Mouse (Mus musculus): ENCODE measurements at regions not wholly inside any gene's neighbourhood (a gene's known extent, or its start where the extent isn't known, plus 50 kb on each side); places are given as distances from the start of the nearest gene placed in this dataset.
"Not testable (repeated sequence)": the region's sequence is repeated elsewhere in the genome, so short reads cannot be mapped to it uniquely, and the experiment has no call there.

GRCm38 (mm10) chr4:153637989-153638388, 155.4 kb upstream of the Ajap1 start:
- Histone ChIP-seq H3K27me3 (replicated peaks; ENCODE audit: control insufficient read depth, insufficient read depth, low read length) (no peaks in the 10 kb centered on the region), H3K4me3 (ENCODE audit: insufficient read depth, low read depth, low read length) (no peak overlapping the region), H3K4me1 (ENCODE audit: control insufficient read depth, insufficient read depth, low read length) (no peaks in the 10 kb centered on the region), H3K36me3 (ENCODE audit: control insufficient read depth, insufficient read depth, low read length) (no peaks in the 10 kb centered on the region), H3K27ac (ENCODE audit: insufficient read depth, low read depth, low read length) (no peak overlapping the region)
- DNase-seq, result no peak
- TF ChIP-seq CTCF (conservative IDR thresholded peaks at IDR 0.05; ENCODE audit: insufficient read depth, insufficient read length, low read depth, low read length), result no peak
- no peak for TF ChIP-seq POLR2A (IDR thresholded peaks at IDR 0.05; ENCODE audit: low read depth, low read length)
- WGBS, result 5% methylated on average over 1 of the region's 1 CpGs

GRCm38 (mm10) chr4:153651849-153652248, 169.2 kb upstream of the Ajap1 start:
- TF ChIP-seq CTCF (conservative IDR thresholded peaks at IDR 0.05; ENCODE audit: insufficient read depth, insufficient read length, low read depth, low read length), result no peak
- Histone ChIP-seq H3K4me1 (ENCODE audit: control insufficient read depth, insufficient read depth, low read length) (no peaks in the 10 kb centered on the region), H3K36me3 (ENCODE audit: control insufficient read depth, insufficient read depth, low read length) (no peaks in the 10 kb centered on the region), H3K27ac (ENCODE audit: insufficient read depth, low read depth, low read length) (no peak overlapping the region), H3K27me3 (replicated peaks; ENCODE audit: control insufficient read depth, insufficient read depth, low read length) (no peaks in the 10 kb centered on the region), H3K4me3 (ENCODE audit: insufficient read depth, low read depth, low read length) (no peak overlapping the region)
- 12% methylated on average over 5 of the region's 5 CpGs for WGBS
- no peak for DNase-seq

- Histone ChIP-seq H3K27ac (ENCODE audit: insufficient read depth, low read depth, low read length) (no peak overlapping the region), H3K36me3 (ENCODE audit: control insufficient read depth, insufficient read depth, low read length) (no peaks in the 10 kb centered on the region), H3K4me3 (ENCODE audit: insufficient read depth, low read depth, low read length) (no peak overlapping the region), H3K4me1 (ENCODE audit: control insufficient read depth, insufficient read depth, low read length) (no peaks in the 10 kb centered on the region), H3K27me3 (replicated peaks; ENCODE audit: control insufficient read depth, insufficient read depth, low read length) (no peaks in the 10 kb centered on the region)
- 88% methylated on average over 11 of the region's 11 CpGs for WGBS
- no peak for TF ChIP-seq CTCF (conservative IDR thresholded peaks at IDR 0.05; ENCODE audit: insufficient read depth, insufficient read length, low read depth, low read length)
- TF ChIP-seq POLR2A (IDR thresholded peaks at IDR 0.05; ENCODE audit: low read depth, low read length), result no peak
- DNase-seq, result no peak
Observed at GRCm38 (mm10) chr4:153652841-153653240, 170.2 kb upstream of the Ajap1 start.

- no peak overlapping the region for H3K4me3 ChIP-seq (ENCODE audit: insufficient read depth, low read depth, low read length)
- TF ChIP-seq POLR2A (IDR thresholded peaks at IDR 0.05; ENCODE audit: low read depth, low read length) (no peak), CTCF (conservative IDR thresholded peaks at IDR 0.05; ENCODE audit: insufficient read depth, insufficient read length, low read depth, low read length) (no peak)
- no peaks in the 10 kb centered on the region for H3K4me1 ChIP-seq (ENCODE audit: control insufficient read depth, insufficient read depth, low read length)
- 46% methylated on average over 7 of the region's 7 CpGs for WGBS
- no peak for DNase-seq
- H3K27me3 ChIP-seq (replicated peaks; ENCODE audit: control insufficient read depth, insufficient read depth, low read length), result no peaks in the 10 kb centered on the region
- no peak overlapping the region for H3K27ac ChIP-seq (ENCODE audit: insufficient read depth, low read depth, low read length)
- H3K36me3 ChIP-seq (ENCODE audit: control insufficient read depth, insufficient read depth, low read length), result no peaks in the 10 kb centered on the region
Observed at GRCm38 (mm10) chr4:153662731-153663130, 180.1 kb upstream of the Ajap1 start.

GRCm38 (mm10) chr4:153666626-153667236, 184.1 kb upstream of the Ajap1 start:
- 79% methylated on average over 6 of the region's 6 CpGs for WGBS
- not testable (repeated sequence) for H3K4me3 ChIP-seq (ENCODE audit: insufficient read depth, low read depth, low read length); H3K27me3 ChIP-seq (replicated peaks; ENCODE audit: control insufficient read depth, insufficient read depth, low read length)

GRCm38 (mm10) chr4:153669070-153669469, 186.5 kb upstream of the Ajap1 start:
- H3K27me3 ChIP-seq (replicated peaks; ENCODE audit: control insufficient read depth, insufficient read depth, low read length), result no peaks in the 10 kb centered on the region
- DNase-seq, result no peak
- WGBS, result 82% methylated on average over 4 of the region's 4 CpGs
- H3K4me1 ChIP-seq (ENCODE audit: control insufficient read depth, insufficient read depth, low read length), result no peaks in the 10 kb centered on the region
- H3K27ac ChIP-seq (ENCODE audit: insufficient read depth, low read depth, low read length), result no peak overlapping the region
- no peak overlapping the region for H3K4me3 ChIP-seq (ENCODE audit: insufficient read depth, low read depth, low read length)
- TF ChIP-seq CTCF (conservative IDR thresholded peaks at IDR 0.05; ENCODE audit: insufficient read depth, insufficient read length, low read depth, low read length), result no peak
- no peak for TF ChIP-seq POLR2A (IDR thresholded peaks at IDR 0.05; ENCODE audit: low read depth, low read length)
- no peaks in the 10 kb centered on the region for H3K36me3 ChIP-seq (ENCODE audit: control insufficient read depth, insufficient read depth, low read length)

More at GRCm38 (mm10) chr4:153666626-153667236, 184.1 kb upstream of the Ajap1 start:
- not testable (repeated sequence) for H3K4me1 ChIP-seq (ENCODE audit: control insufficient read depth, insufficient read depth, low read length); H3K27ac ChIP-seq (ENCODE audit: insufficient read depth, low read depth, low read length); DNase-seq; H3K36me3 ChIP-seq (ENCODE audit: control insufficient read depth, insufficient read depth, low read length)

GRCm38 (mm10) chr4:153670216-153670615, 187.6 kb upstream of the Ajap1 start:
- no peak for DNase-seq
- 83% methylated on average over 13 of the region's 13 CpGs for WGBS
- no peak overlapping the region for H3K4me3 ChIP-seq (ENCODE audit: insufficient read depth, low read depth, low read length)
- H3K27me3 ChIP-seq (replicated peaks; ENCODE audit: control insufficient read depth, insufficient read depth, low read length), result no peaks in the 10 kb centered on the region
- no peak for TF ChIP-seq CTCF (conservative IDR thresholded peaks at IDR 0.05; ENCODE audit: insufficient read depth, insufficient read length, low read depth, low read length)
- no peak for TF ChIP-seq POLR2A (IDR thresholded peaks at IDR 0.05; ENCODE audit: low read depth, low read length)
- no peaks in the 10 kb centered on the region for H3K36me3 ChIP-seq (ENCODE audit: control insufficient read depth, insufficient read depth, low read length)
- H3K4me1 ChIP-seq (ENCODE audit: control insufficient read depth, insufficient read depth, low read length), result no peaks in the 10 kb centered on the region
- H3K27ac ChIP-seq (ENCODE audit: insufficient read depth, low read depth, low read length), result no peak overlapping the region

- H3K27me3 ChIP-seq (replicated peaks; ENCODE audit: control insufficient read depth, insufficient read depth, low read length), result no peaks in the 10 kb centered on the region
- H3K27ac ChIP-seq (ENCODE audit: insufficient read depth, low read depth, low read length), result no peak overlapping the region
- WGBS, result 78% methylated on average over 2 of the region's 2 CpGs
- DNase-seq, result no peak
- no peak overlapping the region for H3K4me3 ChIP-seq (ENCODE audit: insufficient read depth, low read depth, low read length)
- TF ChIP-seq POLR2A (IDR thresholded peaks at IDR 0.05; ENCODE audit: low read depth, low read length) (no peak), CTCF (conservative IDR thresholded peaks at IDR 0.05; ENCODE audit: insufficient read depth, insufficient read length, low read depth, low read length) (no peak)
- no peaks in the 10 kb centered on the region for H3K4me1 ChIP-seq (ENCODE audit: control insufficient read depth, insufficient read depth, low read length)
- H3K36me3 ChIP-seq (ENCODE audit: control insufficient read depth, insufficient read depth, low read length), result no peaks in the 10 kb centered on the region
Observed at GRCm38 (mm10) chr4:153675431-153675830, 192.8 kb upstream of the Ajap1 start.
